Mouse (Mus musculus): ENCODE results near the gene 1110008P14Rik.

- no peak for TF ChIP-seq CTCF (conservative IDR thresholded peaks at IDR 0.05 in 1 of 2, IDR thresholded peaks at IDR 0.05 in 1 of 2; ENCODE audit: low read depth in 2 of 2, low read length in 2 of 2)
- TF ChIP-seq ZC3H11A (IDR thresholded peaks at IDR 0.05; ENCODE audit: low read depth, low read length) = no peak
- no peak for TF ChIP-seq UBTF (IDR thresholded peaks at IDR 0.05; ENCODE audit: low read depth, low read length)
- TF ChIP-seq SIN3A (IDR thresholded peaks at IDR 0.05; ENCODE audit: low read length) = no peak
- TF ChIP-seq SMC3 (IDR thresholded peaks at IDR 0.05; ENCODE audit: low read depth, low read length) = no peak
- TF ChIP-seq CHD1 (IDR thresholded peaks at IDR 0.05; ENCODE audit: low read depth, low read length) = no peak
- no peak for TF ChIP-seq TCF12 (IDR thresholded peaks at IDR 0.05; ENCODE audit: low read depth, low read length)
- no peak for TF ChIP-seq POLR2AphosphoS2 (IDR thresholded peaks at IDR 0.05; ENCODE audit: low read depth, low read length)
- no peak for TF ChIP-seq USF1 (IDR thresholded peaks at IDR 0.05; ENCODE audit: low read depth, low read length)
- TF ChIP-seq CHD2 (IDR thresholded peaks at IDR 0.05; ENCODE audit: low read length) = no peak
- TF ChIP-seq MYC (IDR thresholded peaks at IDR 0.05; ENCODE audit: low read depth, low read length) = no peak
- no peak for TF ChIP-seq POLR2A (IDR thresholded peaks at IDR 0.05; ENCODE audit: low read depth, low read length)
These were observed 34.7 kb downstream of the 1110008P14Rik start for GRCm38 (mm10) chr2:32347019-32347418.

Measured in CH12.LX (cell line).